Mouse (Mus musculus) heart, adult 2 months (tissue): ENCODE results near the gene Actr6.

Source experiments
- CTCF ChIP-seq: fragments of 200-600 bp; IDR thresholded peaks from 2 replicates; pipeline ENCODE4 v1.8.1; 2022; ENCODE audit warnings: antibody characterized with exemption, mild to moderate bottlenecking, moderate library complexity
- EP300 ChIP-seq: fragments of 200-500 bp; IDR thresholded peaks from 2 replicates; pipeline ENCODE4 v1.6.1; 2011; ENCODE audit warnings: low read depth, low read length, control low read depth; ENCODE audit not compliant: insufficient read depth
- POLR2A ChIP-seq: fragments of 200-500 bp; IDR thresholded peaks from 2 replicates; pipeline ENCODE4 v1.6.1; 2011; ENCODE audit warnings: mild to moderate bottlenecking, low read depth, low read length, control low read depth; ENCODE audit not compliant: insufficient read depth

- TF ChIP-seq POLR2A (no peak), CTCF (no peak), EP300 (no peak)
Measured at GRCm38 (mm10) chr10:89747221-89747905, 15.3 kb upstream of the Actr6 start.
